Mouse (Mus musculus): Measurements from ENCODE around the gene Tmem167b. TPM values are rescaled to one million over a fixed set of nuclear protein-coding genes. Genes with fewer than 3 reads are reported as not detected.

The Tmem167b gene
- polyA plus RNA-seq, 1 experiment from 2014 or later, result 82.3 TPM

- DNase-seq (ENCODE audit: low read depth, low spot score) (no peak), ATAC-seq (no peak)
- CTCF ChIA-PET, result interaction anchor here (0.7 to 2.7 kb wide), 3 partner anchors 18 to 24 kb away, joined by 3 to 9 read pairs (median 3); partner anchors contain the start of gene 5330417C22Rik
- TF ChIP-seq CTCF (IDR thresholded peaks at IDR 0.05), result no peak
- in situ Hi-C loops (cut with MboI; ENCODE audit: low pct_unique_long_range_greater_than_20kb), result no loop called here
- POLR2A ChIA-PET, result no interaction called here
- no peaks in the 10 kb centered on the region for H3K27me3 ChIP-seq
Observed at GRCm38 (mm10) chr3:108513465-108513864, 48.8 kb downstream of the Tmem167b start.

- DNase-seq (ENCODE audit: low read depth, low spot score) (no peak), ATAC-seq (no peak)
- in situ Hi-C loops (cut with MboI; ENCODE audit: low pct_unique_long_range_greater_than_20kb), result no loop called here
- POLR2A ChIA-PET, result interaction anchor here (0.7 kb wide), 1 partner anchor 15 kb away, joined by 12 read pairs; no protein-coding TSS in a partner anchor
- TF ChIP-seq CTCF (IDR thresholded peaks at IDR 0.05), result no peak
- H3K27me3 ChIP-seq, result no peaks in the 10 kb centered on the region
- CTCF ChIA-PET, result interaction anchor here (1.1 kb wide), 1 partner anchor 31 kb away, joined by 3 read pairs; no protein-coding TSS in a partner anchor
Observed at GRCm38 (mm10) chr3:108510716-108511483, 51.4 kb downstream of the Tmem167b start.

DNA sequence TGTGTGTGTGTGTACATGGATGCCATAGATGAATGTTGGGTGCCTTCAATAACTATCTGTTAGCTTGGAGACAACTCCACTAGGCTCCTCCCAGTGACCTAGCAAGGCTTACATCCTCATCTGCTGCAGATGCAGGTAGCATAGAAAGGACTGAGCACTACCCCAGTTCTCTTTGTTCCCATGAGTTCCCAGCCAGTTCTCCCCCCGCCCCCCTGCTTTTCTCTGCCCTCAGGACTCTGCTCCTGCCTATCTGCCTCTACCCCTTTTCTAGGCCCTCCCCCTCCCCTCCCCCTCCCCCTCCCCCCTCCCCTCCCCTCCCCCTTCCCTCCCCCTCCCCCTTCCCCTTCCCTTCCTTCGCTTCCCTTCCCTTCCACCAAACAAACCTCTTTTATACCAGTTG, 52.1 kb downstream of the Tmem167b start:
- in situ Hi-C loops (cut with MboI; ENCODE audit: low pct_unique_long_range_greater_than_20kb), result no loop called here
- TF ChIP-seq CTCF (IDR thresholded peaks at IDR 0.05), result no peak
- ChIA-PET CTCF (interaction anchor here (2.2 kb wide), 1 partner anchor 8 kb away, joined by 12 read pairs; no protein-coding TSS in a partner anchor), POLR2A (interaction anchor here (0.7 to 1.1 kb wide), 2 partner anchors 10 to 16 kb away, joined by 6 to 12 read pairs; no protein-coding TSS in a partner anchor)
- no peaks in the 10 kb centered on the region for H3K27me3 ChIP-seq
- DNase-seq (ENCODE audit: low read depth, low spot score) (no peak), ATAC-seq (no peak)

GRCm38 (mm10) chr3:108508745-108509474, 53.4 kb downstream of the Tmem167b start:
- no peak for TF ChIP-seq CTCF (IDR thresholded peaks at IDR 0.05)
- POLR2A ChIA-PET, result interaction anchor here (0.7 to 1.1 kb wide), 3 partner anchors 10 to 39 kb away, joined by 3 to 12 read pairs (median 6); no protein-coding TSS in a partner anchor
- CTCF ChIA-PET, result interaction anchor here (0.6 to 3.2 kb wide), 6 partner anchors 9 to 54 kb away, joined by 3 to 12 read pairs (median 5); partner anchors contain the start of gene 5330417C22Rik
- ATAC-seq, result no peak
- H3K27me3 ChIP-seq, result no peaks in the 10 kb centered on the region
- DNase-seq (ENCODE audit: low read depth, low spot score), result no peak
- in situ Hi-C loops (cut with MboI; ENCODE audit: low pct_unique_long_range_greater_than_20kb), result no loop called here

Other genes starting within 250 kb of the Tmem167b start
- gene Mybphl, start 197.6 kb downstream of the Tmem167b start, polyA plus RNA-seq (2021), result not detected
- gene Psrc1, start 178.6 kb downstream of the Tmem167b start, polyA plus RNA-seq (2021), result 29.8 TPM
- 90.1 TPM for gene Celsr2, start 146.9 kb downstream of the Tmem167b start, polyA plus RNA-seq (2021)
- gene Sars, start 117.3 kb downstream of the Tmem167b start, polyA plus RNA-seq (2021), result 536 TPM
- gene 1700013F07Rik, start 28.3 kb downstream of the Tmem167b start, polyA plus RNA-seq (2021), result 3.6 TPM
- 0.17 TPM for gene 5330417C22Rik, start 25.9 kb downstream of the Tmem167b start, polyA plus RNA-seq (2021)
- 44.7 TPM for gene Taf13, start 9.2 kb upstream of the Tmem167b start, polyA plus RNA-seq (2021)
- 25.7 TPM for gene Wdr47, start 28.8 kb upstream of the Tmem167b start, polyA plus RNA-seq (2021)
- 74.3 TPM for gene Clcc1, start 91.4 kb upstream of the Tmem167b start, polyA plus RNA-seq (2021)
- gene Gpsm2, start 159.8 kb upstream of the Tmem167b start, polyA plus RNA-seq (2021), result 36.0 TPM
- gene Aknad1, start 177.2 kb upstream of the Tmem167b start, polyA plus RNA-seq (2021), result not detected